Mouse (Mus musculus) kidney, postnatal 25 days (tissue): Measurements from ENCODE around the gene Acp4.
"Not testable (repeated sequence)": the region's sequence is repeated elsewhere in the genome, so short reads cannot be mapped to it uniquely, and the experiment has no call there.

Source experiments
- DNase-seq, 2 experiments: peaks; one replicate each; pipeline ENCODE4 v3.0.0; 2021; ENCODE audit warnings: mixed read lengths in 2 of 2

Acp4 gene

DNA sequence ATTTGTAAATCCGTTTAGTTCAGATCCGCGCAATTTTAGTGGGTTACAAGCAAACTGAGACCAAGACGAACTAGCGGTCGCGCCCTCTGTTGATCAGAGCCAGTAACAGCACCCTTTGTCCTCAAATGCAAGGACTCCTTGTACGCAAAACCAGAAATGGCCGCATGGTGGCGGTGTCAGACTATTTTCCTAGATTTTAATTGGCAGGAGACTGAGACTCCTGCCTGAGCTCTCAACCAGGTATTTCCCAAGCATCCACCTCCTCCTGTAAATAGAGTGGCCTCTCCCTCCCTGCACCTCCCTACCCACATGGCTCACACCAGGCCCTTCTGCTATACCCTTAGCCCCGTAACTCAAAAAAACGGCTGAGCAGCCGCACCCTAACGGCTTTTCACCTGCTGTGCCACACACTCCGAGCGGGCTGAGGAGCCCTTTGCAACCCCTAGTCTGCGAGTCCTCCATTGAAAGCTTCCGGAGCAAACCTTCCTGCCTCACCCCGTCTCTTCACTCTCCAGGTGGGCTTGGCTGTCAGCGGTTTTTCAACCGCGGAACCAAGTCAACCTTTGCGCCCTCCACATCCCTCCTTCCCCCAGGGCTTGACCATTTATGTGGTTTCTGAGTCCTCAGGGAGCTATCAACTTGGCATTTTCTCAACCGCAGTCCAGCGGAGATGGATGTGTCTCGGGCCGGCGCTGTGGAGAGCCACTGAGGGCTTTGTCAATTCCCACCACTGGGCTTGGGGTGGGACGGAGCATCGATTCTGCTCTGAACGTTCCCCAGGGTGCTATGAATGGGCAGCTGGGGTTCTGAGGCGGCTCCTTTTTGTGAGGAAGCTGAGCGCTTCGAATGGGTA lies 5.8 kb upstream of the Acp4 start:
- peak; percentile 89 to 98 for DNase-seq

DNA sequence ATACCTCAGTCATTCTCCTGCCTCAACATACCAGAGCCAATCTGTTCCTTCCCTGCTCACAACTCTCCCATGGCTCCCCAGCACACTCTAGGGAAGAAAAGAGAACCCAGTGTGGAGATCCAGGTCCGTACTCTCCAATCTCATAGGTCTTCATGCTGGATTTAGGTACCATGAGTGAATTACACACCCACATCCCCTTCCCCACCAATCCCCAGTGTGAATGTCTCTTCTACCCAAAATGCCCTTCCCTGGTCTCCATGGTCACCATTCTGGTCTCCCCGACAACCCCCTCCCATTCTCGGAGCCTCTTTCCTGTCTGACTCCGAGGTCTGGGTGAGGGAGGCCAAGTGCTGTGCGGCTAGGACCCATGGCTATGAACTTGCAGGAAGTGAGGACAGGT lies 4.0 kb upstream of the Acp4 start, which contains the start of gene Gm15517:
TSS of gene Gm15517 (plus strand) at position 301 of the 400 bp plus-strand sequence.
- no peak for DNase-seq

- no peak for DNase-seq
Observed at GRCm38 (mm10) chr7:44260410-44260809, 3.2 kb upstream of the Acp4 start.

DNA sequence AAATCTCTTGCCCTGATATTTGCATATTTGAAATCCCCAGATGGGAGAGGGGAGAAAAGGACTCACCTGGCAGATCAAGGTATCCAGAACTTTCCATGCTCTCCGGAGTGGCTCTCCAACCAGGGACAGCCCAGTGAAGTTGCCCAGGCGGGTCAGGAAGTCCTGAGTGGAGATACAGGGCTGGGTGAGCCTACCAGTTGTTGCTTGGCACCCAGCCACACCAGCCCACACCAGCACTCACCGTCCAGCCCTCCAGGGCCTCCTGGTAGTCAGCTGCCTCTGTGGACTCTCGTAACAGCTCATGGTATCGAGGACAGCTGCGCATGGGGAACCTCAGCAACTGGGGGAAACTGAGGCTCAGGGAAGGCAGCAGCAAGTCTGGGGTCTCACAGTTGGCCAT lies 2.2 kb downstream of the Acp4 start:
- no peak for DNase-seq

DNA sequence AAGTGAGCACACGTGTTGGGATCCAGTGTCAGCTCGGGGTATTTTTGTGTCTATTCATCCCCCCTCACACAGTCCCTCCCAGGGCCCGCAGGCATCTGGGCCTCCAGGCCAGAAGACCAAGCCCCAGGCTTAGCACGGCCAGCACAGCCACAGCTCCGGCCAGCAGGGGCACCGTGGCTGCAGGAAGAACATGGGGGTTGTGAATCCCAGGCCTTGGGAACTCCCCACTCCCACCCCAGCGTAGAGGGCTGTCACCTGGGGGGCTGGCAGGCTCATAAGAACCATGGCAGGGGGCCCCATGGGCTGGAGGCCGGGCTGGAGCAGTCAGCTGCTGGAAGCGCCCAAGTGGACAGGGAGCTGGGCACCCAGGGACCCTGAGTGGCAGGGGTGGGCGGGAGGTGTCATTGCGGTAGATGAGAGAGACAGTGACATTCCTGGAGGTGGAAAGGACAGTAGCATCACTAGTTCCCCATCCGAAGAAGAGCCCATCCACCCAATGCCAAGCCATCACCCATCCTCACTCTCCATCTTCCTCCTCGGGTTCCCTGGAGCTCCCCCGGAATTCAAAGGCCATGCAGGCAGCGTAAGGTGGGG lies 4.1 kb downstream of the Acp4 start:
- no peak for DNase-seq

- DNase-seq: not testable (repeated sequence)
Observed at GRCm38 (mm10) chr7:44250732-44251275, 6.4 kb downstream of the Acp4 start.

DNA sequence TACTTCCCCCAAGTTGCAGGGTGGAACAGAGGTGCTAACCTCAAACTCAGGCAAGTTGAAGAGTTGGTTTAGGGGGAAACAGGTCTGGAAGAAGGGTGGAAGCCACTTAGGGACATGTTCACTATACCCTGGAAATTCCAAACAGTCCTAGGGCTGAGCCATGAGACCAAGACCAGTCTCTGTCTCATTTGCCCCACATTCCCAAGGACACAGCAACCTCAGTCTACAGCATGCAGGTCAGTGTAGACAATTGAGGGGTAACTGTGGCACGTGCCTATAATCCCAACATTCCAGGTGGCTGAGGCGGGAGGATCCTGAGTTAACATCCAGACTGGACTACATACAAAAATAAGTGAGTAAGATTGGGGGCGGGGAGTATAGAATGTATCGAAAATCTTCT lies 7.9 kb downstream of the Acp4 start:
- no peak for DNase-seq

DNA sequence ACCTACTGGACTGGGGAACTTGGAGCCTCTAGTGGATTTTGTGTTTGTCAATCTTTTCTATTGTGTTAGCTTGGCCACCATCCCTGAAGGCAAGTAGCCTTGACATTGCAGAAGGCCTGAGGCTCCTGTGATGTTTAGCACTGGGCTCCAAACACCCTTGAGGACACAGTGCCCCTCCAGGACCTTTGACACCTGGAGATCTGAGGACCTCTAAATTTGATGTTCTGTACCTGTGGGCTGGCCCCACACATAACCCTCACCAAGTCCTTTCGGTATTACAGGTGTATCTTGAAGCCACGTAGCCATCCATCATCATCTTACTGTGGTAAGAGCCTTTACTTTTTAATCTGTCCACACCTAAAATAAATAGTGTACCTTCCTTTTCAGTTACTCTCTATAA lies 9.2 kb downstream of the Acp4 start:
- no peak for DNase-seq

GRCm38 (mm10) chr7:44246984-44247470 lies 10.2 kb downstream of the Acp4 start:
- DNase-seq: peak; percentile 18 to 55

GRCm38 (mm10) chr7:44246055-44246983 lies 10.9 kb downstream of the Acp4 start, which contains the start of the genes 1700028J19Rik and 2410002F23Rik:
Gene 1700028J19Rik, minus strand, starts transcription at chr7:44246695.
Gene 2410002F23Rik, plus strand, starts transcription at chr7:44246722.
- DNase-seq: peak; percentile 91 to 93

- DNase-seq: no peak
Observed at GRCm38 (mm10) chr7:44244080-44244479, 13.1 kb downstream of the Acp4 start.

- DNase-seq: no peak
Observed at GRCm38 (mm10) chr7:44241163-44241562, 16.0 kb downstream of the Acp4 start.

DNA sequence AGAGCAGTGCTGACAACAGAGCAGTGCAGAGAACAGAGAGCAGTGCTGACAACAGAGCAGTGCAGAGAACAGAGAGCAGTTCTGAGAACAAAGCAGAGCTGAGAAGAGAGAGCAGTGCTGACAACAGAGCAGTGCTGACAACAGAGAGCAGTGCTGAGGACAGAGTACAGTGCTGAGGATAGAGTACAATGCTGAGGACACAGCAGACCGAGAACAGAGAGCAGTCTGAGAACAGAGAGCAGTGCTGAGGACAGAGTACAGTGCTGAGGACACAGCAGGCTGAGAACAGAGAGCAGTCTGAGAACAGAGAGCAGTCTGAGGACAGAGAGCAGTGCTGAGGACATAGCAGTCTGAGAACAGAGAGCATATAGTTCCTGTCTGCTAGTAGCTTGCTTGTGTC lies 16.5 kb downstream of the Acp4 start:
- DNase-seq: no peak

DNA sequence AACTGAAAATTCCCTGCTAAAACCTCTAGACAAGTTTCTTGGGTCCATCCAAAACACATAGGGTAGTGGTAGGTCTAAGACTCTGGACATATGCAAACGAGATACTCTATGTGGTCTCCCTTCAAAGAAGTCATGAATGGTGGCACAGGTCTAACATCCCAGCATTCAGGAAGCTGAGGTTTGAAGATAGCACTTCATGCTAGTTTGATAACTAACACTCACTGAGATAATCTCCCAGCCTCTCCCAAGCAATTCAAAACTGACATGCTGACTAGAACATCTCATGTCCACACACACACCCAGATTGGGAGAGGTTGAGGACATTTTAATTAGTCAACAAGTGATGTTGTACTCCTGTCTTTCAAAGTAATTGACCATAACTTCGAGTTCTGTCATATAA lies 17.3 kb downstream of the Acp4 start:
- no peak for DNase-seq

GRCm38 (mm10) chr7:44235909-44236308 lies 21.3 kb downstream of the Acp4 start, which contains the start of gene Gm36864:
Gene Gm36864, plus strand, starts transcription at chr7:44236177.
- no peak for DNase-seq

DNA sequence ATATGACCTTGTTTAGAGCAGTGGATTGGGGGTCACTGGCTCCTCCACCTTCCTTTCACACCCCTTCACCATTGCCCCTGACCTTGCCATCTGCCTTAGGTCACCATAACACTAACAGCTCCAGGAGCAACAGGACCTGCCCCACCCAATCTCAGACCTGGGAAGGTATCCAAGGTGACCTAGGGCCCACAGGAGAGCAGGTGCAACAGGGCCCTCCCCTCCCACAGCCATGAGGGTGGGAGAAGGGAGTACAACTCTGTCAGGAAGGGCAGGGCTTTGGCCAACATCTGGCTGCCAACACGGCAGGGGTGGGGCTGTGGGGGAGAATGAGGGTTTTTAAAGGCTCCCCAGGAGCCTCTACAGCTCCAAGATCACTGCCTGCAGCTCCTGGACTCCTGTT lies 32.1 kb downstream of the Acp4 start, which contains the start of gene Klk1:
TSS of gene Klk1 (plus strand) at position 285 of the 400 bp plus-strand sequence.
- DNase-seq: peak; percentile 32 to 85

GRCm38 (mm10) chr7:44222335-44222734 lies 34.8 kb downstream of the Acp4 start:
- DNase-seq: not testable (repeated sequence)

DNA sequence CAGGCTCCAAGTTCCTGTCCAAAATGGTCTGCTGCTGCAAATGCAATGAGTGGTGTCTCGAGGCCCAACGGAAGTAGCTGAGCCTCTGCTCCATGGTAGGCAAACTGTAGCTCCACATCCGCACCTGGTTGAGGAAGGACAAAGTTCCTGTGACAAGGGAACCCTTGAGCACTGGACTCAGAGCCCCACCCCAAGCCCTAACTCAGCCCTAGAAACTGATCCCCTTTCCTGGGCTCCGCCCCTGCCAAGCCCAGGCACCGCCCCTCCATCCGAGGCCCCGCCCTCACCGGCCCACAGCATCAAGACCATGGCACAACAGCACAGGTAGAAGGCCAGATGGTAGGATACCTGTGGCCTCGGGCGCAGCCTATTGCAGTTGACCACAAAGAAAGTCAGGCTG lies 35.6 kb downstream of the Acp4 start:
- not testable (repeated sequence) for DNase-seq

- no peak for DNase-seq
Observed at GRCm38 (mm10) chr7:44215645-44216044, 41.5 kb downstream of the Acp4 start, which contains the start of gene Klk1b5. Gene Klk1b5, plus strand, starts transcription at chr7:44215945.

DNA sequence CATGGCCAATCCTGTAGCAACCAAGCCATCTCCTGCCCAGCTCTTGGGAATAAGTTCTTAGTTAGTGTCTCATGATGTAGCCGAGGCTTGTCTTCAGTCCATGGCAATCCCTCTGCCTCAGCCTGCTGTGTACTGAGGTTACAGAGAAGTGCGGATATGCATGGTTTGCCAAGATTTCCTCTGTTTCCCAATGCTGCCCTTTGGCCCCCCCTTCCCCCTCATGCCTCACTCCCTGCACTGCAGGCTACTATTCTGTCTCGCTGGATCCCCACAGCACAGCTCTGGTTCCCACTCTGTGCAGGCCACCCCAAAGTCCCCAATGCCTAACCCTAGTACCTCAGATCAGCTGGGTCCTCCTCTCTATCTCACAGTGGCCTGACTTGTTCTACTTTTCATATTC lies 48.9 kb downstream of the Acp4 start:
- no peak for DNase-seq

GRCm38 (mm10) chr7:44207135-44207534 lies 50.0 kb downstream of the Acp4 start, which contains the start of gene Klk1b4:
Gene Klk1b4, plus strand, starts transcription at chr7:44207435.
- DNase-seq: not testable (repeated sequence)
